Mouse (Mus musculus): ENCODE measurements around the gene Btg1. TPM values are rescaled to one million over a fixed set of nuclear protein-coding genes. Genes with fewer than 3 reads are reported as not detected.

The Btg1 gene
- polyA plus RNA-seq, 1 experiment from 2014 or later: 35.9 TPM

GRCm38 (mm10) chr10:96646024-96646866 is 29.4 kb downstream of the Btg1 start:
- Histone ChIP-seq H3K9ac (ENCODE audit: low read length) (peak overlapping the region; percentile 39; the same call in 1 of the 2 replicates), H3K4me2 (ENCODE audit: low read depth, low read length, severe bottlenecking) (peak overlapping the region; percentile 36), H3K27me3 (ENCODE audit: control insufficient read depth, insufficient read depth, low read length) (no peaks in the 10 kb centered on the region), H3K36me3 (ENCODE audit: control insufficient read depth, insufficient read depth, low read length) (no peaks in the 10 kb centered on the region), H3K4me3 (ENCODE audit: low read depth, low read length) (no peak overlapping the region), H3K9me3 (ENCODE audit: control insufficient read depth, low read length) (no peaks in the 10 kb centered on the region), H3K4me1 (replicated peaks; ENCODE audit: control insufficient read depth, insufficient read depth, low read length) (peaks cover 6% of the 10 kb centered on the region; the same call in 1 of the 2 replicates), H3K27ac (ENCODE audit: low read depth, low read length) (peak overlapping the region; percentile 89)
- ATAC-seq (replicated peaks; ENCODE audit: low FRiP score) (peak; percentile 96), DNase-seq (ENCODE audit: low spot score) (peak; percentile 78)
- 14% methylated on average over 13 of the region's 13 CpGs for WGBS

- Histone ChIP-seq H3K9ac (ENCODE audit: low read length) (peak overlapping the region; percentile 39; the same call in 1 of the 2 replicates), H3K36me3 (ENCODE audit: control insufficient read depth, insufficient read depth, low read length) (no peaks in the 10 kb centered on the region), H3K4me2 (ENCODE audit: low read depth, low read length, severe bottlenecking) (peak overlapping the region; percentile 36; the same call in 1 of the 2 replicates), H3K9me3 (ENCODE audit: control insufficient read depth, low read length) (no peaks in the 10 kb centered on the region), H3K27me3 (ENCODE audit: control insufficient read depth, insufficient read depth, low read length) (no peaks in the 10 kb centered on the region), H3K4me3 (ENCODE audit: low read depth, low read length) (no peak overlapping the region), H3K27ac (ENCODE audit: low read depth, low read length) (peak overlapping the region; percentile 89), H3K4me1 (replicated peaks; ENCODE audit: control insufficient read depth, insufficient read depth, low read length) (peaks cover 6% of the 10 kb centered on the region; the same call in 1 of the 2 replicates)
- 36% methylated on average over 5 of the region's 5 CpGs for WGBS
- peak; percentile 82 for ATAC-seq (replicated peaks; ENCODE audit: low FRiP score)
- no peak for DNase-seq (ENCODE audit: low spot score)
These were observed 30.2 kb downstream of the Btg1 start for GRCm38 (mm10) chr10:96646867-96647462.

DNA sequence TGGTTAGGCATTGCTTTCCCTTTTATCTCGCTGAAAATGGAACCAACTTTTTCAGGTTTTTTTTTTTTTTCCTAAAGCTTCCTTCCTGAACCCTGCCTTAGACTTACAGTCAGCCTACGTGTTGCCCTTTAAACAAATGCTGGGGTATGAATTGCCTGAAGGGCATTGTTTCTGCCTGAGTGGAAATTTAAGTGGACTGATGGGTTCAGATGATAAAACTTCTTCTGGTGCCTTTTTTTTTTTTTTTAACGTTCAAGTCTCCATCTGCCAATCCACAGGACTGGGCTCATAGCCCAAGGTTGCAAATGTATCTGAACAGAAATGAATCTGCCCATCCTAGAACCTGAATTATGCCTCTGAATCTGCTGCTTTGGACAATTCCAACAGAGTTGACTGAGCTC is 31.4 kb downstream of the Btg1 start:
- Histone ChIP-seq H3K4me1 (replicated peaks; ENCODE audit: control insufficient read depth, insufficient read depth, low read length) (peaks cover 6% of the 10 kb centered on the region; the same call in 1 of the 2 replicates), H3K9ac (ENCODE audit: low read length) (no peak overlapping the region), H3K27ac (ENCODE audit: low read depth, low read length) (no peak overlapping the region), H3K4me3 (ENCODE audit: low read depth, low read length) (no peak overlapping the region), H3K27me3 (ENCODE audit: control insufficient read depth, insufficient read depth, low read length) (no peaks in the 10 kb centered on the region), H3K4me2 (ENCODE audit: low read depth, low read length, severe bottlenecking) (no peak overlapping the region), H3K9me3 (ENCODE audit: control insufficient read depth, low read length) (no peaks in the 10 kb centered on the region), H3K36me3 (ENCODE audit: control insufficient read depth, insufficient read depth, low read length) (no peaks in the 10 kb centered on the region)
- 80% methylated on average over 3 of the region's 3 CpGs for WGBS
- no peak for ATAC-seq (replicated peaks; ENCODE audit: low FRiP score)
- no peak for DNase-seq (ENCODE audit: low spot score)

DNA sequence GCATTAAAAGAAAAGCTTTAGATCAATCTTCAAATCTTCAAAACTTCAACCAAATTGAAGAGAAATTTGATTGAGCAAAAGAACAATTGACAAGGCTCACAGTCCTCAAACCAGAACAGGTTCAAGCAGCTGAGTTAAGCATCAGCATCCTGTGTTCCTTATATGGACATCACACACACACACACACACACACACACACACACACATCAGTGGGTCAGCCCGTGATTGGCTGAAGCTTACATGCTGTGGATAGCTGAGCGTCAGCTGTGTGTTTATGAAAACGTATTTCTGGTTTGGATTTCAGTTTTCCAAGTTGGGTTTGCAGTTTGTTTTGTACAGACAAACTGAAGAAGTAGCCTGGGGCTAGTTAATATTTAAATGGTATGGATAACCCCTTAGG is 32.7 kb downstream of the Btg1 start:
- Histone ChIP-seq H3K4me2 (ENCODE audit: low read depth, low read length, severe bottlenecking) (no peak overlapping the region), H3K9ac (ENCODE audit: low read length) (no peak overlapping the region), H3K4me3 (ENCODE audit: low read depth, low read length) (no peak overlapping the region), H3K27me3 (ENCODE audit: control insufficient read depth, insufficient read depth, low read length) (no peaks in the 10 kb centered on the region), H3K9me3 (ENCODE audit: control insufficient read depth, low read length) (no peaks in the 10 kb centered on the region), H3K27ac (ENCODE audit: low read depth, low read length) (no peak overlapping the region), H3K4me1 (replicated peaks; ENCODE audit: control insufficient read depth, insufficient read depth, low read length) (peaks cover 6% of the 10 kb centered on the region; the same call in 1 of the 2 replicates), H3K36me3 (ENCODE audit: control insufficient read depth, insufficient read depth, low read length) (no peaks in the 10 kb centered on the region)
- WGBS: 86% methylated on average over 3 of the region's 3 CpGs
- DNase-seq (ENCODE audit: low spot score): no peak
- no peak for ATAC-seq (replicated peaks; ENCODE audit: low FRiP score)

GRCm38 (mm10) chr10:96652372-96652771 is 35.6 kb downstream of the Btg1 start:
- no peaks in the 10 kb centered on the region for H3K9me3 ChIP-seq (ENCODE audit: control insufficient read depth, low read length)
- 84% methylated on average over 2 of the region's 2 CpGs for WGBS
- H3K27ac ChIP-seq (ENCODE audit: low read depth, low read length): no peak overlapping the region
- H3K27me3 ChIP-seq (ENCODE audit: control insufficient read depth, insufficient read depth, low read length): no peaks in the 10 kb centered on the region
- no peak overlapping the region for H3K4me3 ChIP-seq (ENCODE audit: low read depth, low read length)
- no peaks in the 10 kb centered on the region for H3K36me3 ChIP-seq (ENCODE audit: control insufficient read depth, insufficient read depth, low read length)
- DNase-seq (ENCODE audit: low spot score) (no peak), ATAC-seq (replicated peaks; ENCODE audit: low FRiP score) (no peak)
- no peak overlapping the region for H3K4me2 ChIP-seq (ENCODE audit: low read depth, low read length, severe bottlenecking)
- no peaks in the 10 kb centered on the region for H3K4me1 ChIP-seq (replicated peaks; ENCODE audit: control insufficient read depth, insufficient read depth, low read length)
- no peak overlapping the region for H3K9ac ChIP-seq (ENCODE audit: low read length)

- ATAC-seq (replicated peaks; ENCODE audit: low FRiP score): no peak
- 89% methylated on average over 5 of the region's 5 CpGs for WGBS
- no peaks in the 10 kb centered on the region for H3K4me1 ChIP-seq (replicated peaks; ENCODE audit: control insufficient read depth, insufficient read depth, low read length)
These were observed 36.2 kb downstream of the Btg1 start for GRCm38 (mm10) chr10:96653030-96653429.

DNA sequence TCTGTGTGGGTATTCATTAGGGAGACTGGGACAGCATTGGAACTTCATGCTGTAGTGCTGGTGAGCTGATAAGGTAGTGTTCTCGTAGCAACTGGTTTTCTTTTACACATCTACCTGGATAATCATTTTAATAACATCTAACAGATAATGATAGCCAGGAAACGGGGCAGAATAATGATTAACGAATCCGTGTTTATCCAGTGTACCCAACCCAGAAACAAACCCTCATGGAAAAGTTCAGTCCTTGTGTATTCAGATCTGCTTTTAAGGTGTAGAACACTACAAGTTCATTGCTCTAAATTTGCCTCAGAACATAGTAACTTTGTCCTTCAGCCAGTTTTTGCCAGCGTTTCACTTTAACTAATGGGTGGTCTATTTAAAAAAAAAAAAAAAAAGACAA is 37.3 kb downstream of the Btg1 start:
- 88% methylated on average over 5 of the region's 5 CpGs for WGBS
- Histone ChIP-seq H3K9ac (ENCODE audit: low read length) (no peak overlapping the region), H3K9me3 (ENCODE audit: control insufficient read depth, low read length) (no peaks in the 10 kb centered on the region), H3K4me3 (ENCODE audit: low read depth, low read length) (no peak overlapping the region), H3K4me2 (ENCODE audit: low read depth, low read length, severe bottlenecking) (no peak overlapping the region), H3K36me3 (ENCODE audit: control insufficient read depth, insufficient read depth, low read length) (no peaks in the 10 kb centered on the region), H3K27me3 (ENCODE audit: control insufficient read depth, insufficient read depth, low read length) (no peaks in the 10 kb centered on the region), H3K27ac (ENCODE audit: low read depth, low read length) (no peak overlapping the region), H3K4me1 (replicated peaks; ENCODE audit: control insufficient read depth, insufficient read depth, low read length) (no peaks in the 10 kb centered on the region)
- DNase-seq (ENCODE audit: low spot score) (no peak), ATAC-seq (replicated peaks; ENCODE audit: low FRiP score) (no peak)

More at GRCm38 (mm10) chr10:96653030-96653429, 36.2 kb downstream of the Btg1 start:
- Histone ChIP-seq H3K36me3 (ENCODE audit: control insufficient read depth, insufficient read depth, low read length) (no peaks in the 10 kb centered on the region), H3K4me2 (ENCODE audit: low read depth, low read length, severe bottlenecking) (no peak overlapping the region), H3K9ac (ENCODE audit: low read length) (no peak overlapping the region), H3K9me3 (ENCODE audit: control insufficient read depth, low read length) (no peaks in the 10 kb centered on the region), H3K27me3 (ENCODE audit: control insufficient read depth, insufficient read depth, low read length) (no peaks in the 10 kb centered on the region), H3K4me3 (ENCODE audit: low read depth, low read length) (no peak overlapping the region), H3K27ac (ENCODE audit: low read depth, low read length) (no peak overlapping the region)
- DNase-seq (ENCODE audit: low spot score): no peak

DNA sequence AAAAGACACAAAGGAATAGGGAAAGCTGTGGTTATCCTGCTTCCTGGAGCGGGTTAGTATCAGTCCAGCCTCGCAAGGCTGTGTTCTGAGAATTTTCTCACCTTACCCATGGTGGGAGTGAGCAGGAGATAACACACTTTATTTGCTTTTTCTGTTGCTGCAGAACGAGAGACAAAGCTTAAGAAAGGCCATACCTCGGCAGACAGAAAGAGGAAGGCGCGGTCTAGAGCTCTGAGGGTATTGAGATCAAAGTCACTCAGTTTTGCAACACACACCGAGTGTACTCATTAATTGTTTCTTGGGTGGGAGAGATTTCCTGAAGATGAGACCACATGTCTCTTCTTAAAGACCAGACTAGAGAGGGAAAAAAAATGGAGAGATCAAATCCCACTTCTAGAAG is 37.8 kb downstream of the Btg1 start:
- Histone ChIP-seq H3K9me3 (ENCODE audit: control insufficient read depth, low read length) (no peaks in the 10 kb centered on the region), H3K36me3 (ENCODE audit: control insufficient read depth, insufficient read depth, low read length) (no peaks in the 10 kb centered on the region), H3K4me1 (replicated peaks; ENCODE audit: control insufficient read depth, insufficient read depth, low read length) (no peaks in the 10 kb centered on the region), H3K4me3 (ENCODE audit: low read depth, low read length) (no peak overlapping the region), H3K9ac (ENCODE audit: low read length) (no peak overlapping the region), H3K4me2 (ENCODE audit: low read depth, low read length, severe bottlenecking) (no peak overlapping the region), H3K27me3 (ENCODE audit: control insufficient read depth, insufficient read depth, low read length) (no peaks in the 10 kb centered on the region), H3K27ac (ENCODE audit: low read depth, low read length) (no peak overlapping the region)
- WGBS: 79% methylated on average over 7 of the region's 7 CpGs
- ATAC-seq (replicated peaks; ENCODE audit: low FRiP score) (no peak), DNase-seq (ENCODE audit: low spot score) (no peak)

Measured in forebrain, embryonic 11.5 days (tissue).